Comparison of ENCODE assay signal across 14 mouse cellular contexts in genomic region chr6:140509151-140509530, GRCm38 (mm10).
DNase-seq lines count a peak whose midpoint lies in the region; ATAC-seq and TF ChIP-seq lines count a peak whose summit lies in the region.
"Had no signal": no experiment of that assay in that cellular context is flagged by ENCODE, and none has a peak within 500 bp of the region (broad histone marks: within the 10 kb centered on the region; RNA-seq: fewer than 3 reads in every experiment).

No protein-coding gene starts in this region.

- H3K27me3 ChIP-seq in forebrain, embryonic 16.5 days (replicated peaks; ENCODE audit: control insufficient read depth, insufficient read depth, low read length), result no peaks in the 10 kb centered on the region
- H3K27me3 ChIP-seq in forebrain, embryonic 13.5 days, result no peaks in the 10 kb centered on the region
- no peaks in the 10 kb centered on the region for H3K27me3 ChIP-seq in liver, postnatal 0 days (ENCODE audit: insufficient read depth, low read length)
- H3K27me3 ChIP-seq in liver, embryonic 12.5 days (replicated peaks), result no peaks in the 10 kb centered on the region
- H3K27me3 ChIP-seq in limb, embryonic 13.5 days, result no peaks in the 10 kb centered on the region
- H3K27me3 ChIP-seq: embryonic facial prominence, embryonic 12.5 days had no signal

- peak; percentile 1; the same call in 1 of the 2 replicates for ATAC-seq in forebrain, embryonic 16.5 days
- no peak for ATAC-seq in forebrain, embryonic 13.5 days
- peak; percentile 21; the same call in 1 of the 2 replicates for ATAC-seq in liver, postnatal 0 days
- no peak for ATAC-seq in liver, embryonic 12.5 days
- peak; percentile 26; the same call in 1 of the 2 replicates for ATAC-seq in limb, embryonic 13.5 days (ENCODE audit: low FRiP score, low read depth)
- ATAC-seq in activated CD4-positive, CD25-positive, alpha-beta regulatory T cell, adult 4 months, result no peak
- no peak for ATAC-seq in CD4-positive, CD25-positive, alpha-beta regulatory T cell, adult 4 months
- ATAC-seq: forebrain, postnatal 0 days had no signal

- no peak overlapping the region for H3K27ac ChIP-seq in forebrain, embryonic 16.5 days (ENCODE audit: low read length)
- no peak overlapping the region for H3K27ac ChIP-seq in forebrain, embryonic 13.5 days
- H3K27ac ChIP-seq in liver, postnatal 0 days (ENCODE audit: low read depth), result peak overlapping the region; percentile 40; the same call in 1 of the 2 replicates
- no peak overlapping the region for H3K27ac ChIP-seq in liver, embryonic 12.5 days
- no peak overlapping the region for H3K27ac ChIP-seq in limb, embryonic 13.5 days
- H3K27ac ChIP-seq: embryonic facial prominence, embryonic 12.5 days had no signal

- no peak for TF ChIP-seq EP300 in liver, postnatal 0 days (IDR thresholded peaks at IDR 0.05; ENCODE audit: low read depth)

- TF ChIP-seq CTCF in liver, postnatal 0 days (IDR thresholded peaks at IDR 0.05; ENCODE audit: low read depth), result no peak
- no peak for TF ChIP-seq CTCF in brain, embryonic 14.5 days (IDR thresholded peaks at IDR 0.05; ENCODE audit: borderline replicate concordance, extremely low read depth, insufficient read depth, insufficient read length)

- no peak overlapping the region for H3K4me3 ChIP-seq in forebrain, embryonic 16.5 days (replicated peaks; ENCODE audit: low read length)
- H3K4me3 ChIP-seq in forebrain, embryonic 13.5 days, result no peak overlapping the region
- H3K4me3 ChIP-seq in liver, postnatal 0 days (ENCODE audit: low read depth, low read length), result no peak overlapping the region
- no peak overlapping the region for H3K4me3 ChIP-seq in liver, embryonic 12.5 days
- H3K4me3 ChIP-seq in limb, embryonic 13.5 days, result no peak overlapping the region
- H3K4me3 ChIP-seq: embryonic facial prominence, embryonic 12.5 days had no signal

- no peak overlapping the region for H3K9ac ChIP-seq in forebrain, embryonic 16.5 days (replicated peaks; ENCODE audit: low read depth, low read length)
- no peak overlapping the region for H3K9ac ChIP-seq in forebrain, embryonic 13.5 days
- H3K9ac ChIP-seq in liver, postnatal 0 days (replicated peaks), result no peak overlapping the region
- no peak overlapping the region for H3K9ac ChIP-seq in liver, embryonic 12.5 days
- no peak overlapping the region for H3K9ac ChIP-seq in limb, embryonic 13.5 days
- H3K9ac ChIP-seq: embryonic facial prominence, embryonic 12.5 days; forebrain, postnatal 0 days had no signal

- peaks cover 4% of the 10 kb centered on the region; the same call in 1 of the 2 replicates for H3K4me1 ChIP-seq in forebrain, embryonic 16.5 days (replicated peaks; ENCODE audit: control insufficient read depth, insufficient read depth, low read length)
- H3K4me1 ChIP-seq in forebrain, embryonic 13.5 days, result peaks cover 22% of the 10 kb centered on the region
- H3K4me1 ChIP-seq in liver, postnatal 0 days (ENCODE audit: insufficient read depth), result peaks cover 8% of the 10 kb centered on the region
- H3K4me1 ChIP-seq in liver, embryonic 12.5 days, result peaks cover 14% of the 10 kb centered on the region
- H3K4me1 ChIP-seq in limb, embryonic 13.5 days, result peaks cover 65% of the 10 kb centered on the region

- H3K36me3 ChIP-seq in forebrain, embryonic 16.5 days (ENCODE audit: control insufficient read depth, insufficient read depth), result no peaks in the 10 kb centered on the region
- no peaks in the 10 kb centered on the region for H3K36me3 ChIP-seq in forebrain, embryonic 13.5 days (ENCODE audit: poor library complexity, severe bottlenecking)
- no peaks in the 10 kb centered on the region for H3K36me3 ChIP-seq in liver, postnatal 0 days (replicated peaks; ENCODE audit: insufficient read depth, low read length)
- H3K36me3 ChIP-seq in liver, embryonic 12.5 days, result no peaks in the 10 kb centered on the region
- H3K36me3 ChIP-seq in limb, embryonic 13.5 days, result no peaks in the 10 kb centered on the region
- H3K36me3 ChIP-seq: embryonic facial prominence, embryonic 12.5 days had no signal

- H3K4me2 ChIP-seq in forebrain, embryonic 16.5 days (ENCODE audit: low read length), result no peak overlapping the region
- no peak overlapping the region for H3K4me2 ChIP-seq in forebrain, embryonic 13.5 days
- H3K4me2 ChIP-seq in liver, postnatal 0 days (ENCODE audit: low read depth, low read length), result no peak overlapping the region
- no peak overlapping the region for H3K4me2 ChIP-seq in liver, embryonic 12.5 days
- H3K4me2 ChIP-seq in limb, embryonic 13.5 days (replicated peaks), result no peak overlapping the region
- H3K4me2 ChIP-seq: midbrain, embryonic 11.5 days had no signal

- WGBS in forebrain, embryonic 16.5 days, result 39% methylated on average over 9 of the region's 9 CpGs
- 44% methylated on average over 9 of the region's 9 CpGs for WGBS in forebrain, embryonic 13.5 days
- 29% methylated on average over 9 of the region's 9 CpGs for WGBS in liver, postnatal 0 days (ENCODE audit: insufficient replicate concordance)
- 35% methylated on average over 9 of the region's 9 CpGs for WGBS in liver, embryonic 12.5 days (ENCODE audit: insufficient replicate concordance)
- WGBS in limb, embryonic 13.5 days, result 20% methylated on average over 9 of the region's 9 CpGs

- DNase-seq in liver, postnatal 0 days, result no peak
- peak; percentile 25 for DNase-seq in brain, embryonic 14.5 days (ENCODE audit: low read depth)
- DNase-seq: adrenal gland, postnatal 10 days; B cell, adult 2 months; forebrain, postnatal 0 days; right cerebral cortex, postnatal 4 days had no signal

- no peak for TF ChIP-seq POLR2A in brain, embryonic 14.5 days (IDR thresholded peaks at IDR 0.05; ENCODE audit: borderline replicate concordance, extremely low read depth, insufficient read depth, insufficient read length, poor library complexity, severe bottlenecking)

- H3K9me3 ChIP-seq in forebrain, embryonic 16.5 days (ENCODE audit: control insufficient read depth, low read length), result no peaks in the 10 kb centered on the region
- no peaks in the 10 kb centered on the region for H3K9me3 ChIP-seq in forebrain, embryonic 13.5 days (replicated peaks)
- no peaks in the 10 kb centered on the region for H3K9me3 ChIP-seq in liver, postnatal 0 days (ENCODE audit: low read length)
- no peaks in the 10 kb centered on the region for H3K9me3 ChIP-seq in liver, embryonic 12.5 days (replicated peaks)
- H3K9me3 ChIP-seq in limb, embryonic 13.5 days, result no peaks in the 10 kb centered on the region
- H3K9me3 ChIP-seq: embryonic facial prominence, embryonic 12.5 days had no signal

Comparison
In these comparisons a context has a peak if more than half of its experiments do, and no peak if none do; other contexts are left out.
1. ATAC-seq: peak in forebrain, embryonic 16.5 days (single experiment), liver, postnatal 0 days (single experiment) and limb, embryonic 13.5 days (single experiment); none in forebrain, embryonic 13.5 days (single experiment), liver, embryonic 12.5 days (single experiment), activated CD4-positive, CD25-positive, alpha-beta regulatory T cell, adult 4 months (single experiment) and CD4-positive, CD25-positive, alpha-beta regulatory T cell, adult 4 months (single experiment).